Mouse (Mus musculus): ENCODE results near the gene Lyl1.

DNA sequence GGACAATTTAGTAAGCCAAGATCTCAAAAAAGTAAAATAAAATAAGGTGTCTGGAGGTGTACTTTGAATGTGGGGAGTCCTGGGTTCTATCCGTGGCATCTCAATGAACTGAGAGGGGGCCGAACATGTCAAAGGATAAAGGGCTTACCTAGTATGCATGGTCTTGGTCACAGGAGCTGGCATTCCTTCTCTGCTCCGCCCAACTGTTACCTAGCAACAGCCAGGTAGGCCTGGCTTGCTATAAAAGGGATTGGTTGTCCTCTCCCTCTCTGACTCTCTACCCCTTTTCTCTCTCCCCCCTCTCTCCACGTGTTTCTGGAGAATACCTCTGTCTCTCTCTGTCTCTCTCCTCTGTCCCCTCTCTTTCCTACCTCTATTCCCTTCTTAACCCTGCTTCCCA, 43.6 kb upstream of the Lyl1 start:
- no peak for TF ChIP-seq POLR2A (IDR thresholded peaks at IDR 0.05; ENCODE audit: low read depth, low read length)
- TF ChIP-seq CTCF (IDR thresholded peaks at IDR 0.05; ENCODE audit: extremely low read depth, insufficient read length, insufficient replicate concordance, low read depth, low read length) = no peak
